Mouse (Mus musculus) lung, adult 2 months (tissue): ENCODE results near the gene Sarm1.

ENCODE experiments used
- CTCF ChIP-seq: fragments of 200-500 bp; IDR thresholded peaks from 2 replicates; pipeline ENCODE4 v1.5.1; 2011; ENCODE audit warnings: mild to moderate bottlenecking, low read length, control low read depth; ENCODE audit not compliant: insufficient read depth
- POLR2A ChIP-seq: fragments of 200-500 bp; IDR thresholded peaks from 2 replicates; pipeline ENCODE4 v1.6.1; 2011; ENCODE audit warnings: low read depth, mild to moderate bottlenecking, control low read depth, low read length, borderline replicate concordance; ENCODE audit errors: extremely low read depth

- TF ChIP-seq CTCF (no peak), POLR2A (no peak)
Measured at GRCm38 (mm10) chr11:78467515-78467914, 30.0 kb downstream of the Sarm1 start.
